10 mouse cellular contexts compared by ENCODE assay signal in genomic region chr1:90969347-90969784, GRCm38 (mm10). TPM values are rescaled to one million over a fixed set of nuclear protein-coding genes. Genes with fewer than 3 reads are reported as not detected.
DNase-seq lines count a peak whose midpoint lies in the region; ATAC-seq and TF ChIP-seq lines count a peak whose summit lies in the region.
"Had no signal": no experiment of that assay in that cellular context is flagged by ENCODE, and none has a peak within 500 bp of the region (broad histone marks: within the 10 kb centered on the region; RNA-seq: fewer than 3 reads in every experiment).

TSS of gene Rab17 (minus strand) at chr1:90969661.

- DNase-seq in heart, adult 18-20 months, result no peak
- no peak for DNase-seq in limb, embryonic 14.5 days (ENCODE audit: low spot score)
- DNase-seq in left cerebral cortex, adult 8-10 months (ENCODE audit: low spot score in 2 of 2), result no peak
- DNase-seq in embryo, embryonic 9.5 days (ENCODE audit: extremely low spot score), result no peak
- DNase-seq: retina, postnatal 1 day had no signal

- no peak for TF ChIP-seq POLR2A in limb, embryonic 14.5 days (IDR thresholded peaks at IDR 0.05; ENCODE audit: borderline replicate concordance, extremely low read depth, insufficient read depth, insufficient read length)

- peak within 1 kb of the TSS; percentile 60 for H3K9ac ChIP-seq in heart, embryonic 16.5 days (ENCODE audit: low read length)
- H3K9ac ChIP-seq in intestine, embryonic 15.5 days, result peak within 1 kb of the TSS; percentile 33; the same call in 1 of the 2 replicates
- H3K9ac ChIP-seq in limb, embryonic 14.5 days (ENCODE audit: low read depth, low read length, severe bottlenecking), result 0 out of 2 replicates have a peak within 1 kb of the TSS, but pooled peaks have one; percentile 5

- no peak for ATAC-seq in heart, embryonic 16.5 days (replicated peaks; ENCODE audit: extremely low read depth, insufficient read depth, low FRiP score)
- ATAC-seq in intestine, embryonic 15.5 days, result peak; percentile 86
- ATAC-seq in limb, embryonic 14.5 days (ENCODE audit: low FRiP score, low read depth), result no peak
- 0 out of 2 replicates have a peak, but pooled peaks have one; percentile 7 for ATAC-seq in megakaryocyte progenitor cell, adult 5-6 weeks (replicated peaks; ENCODE audit: poor library complexity)
- no peak for ATAC-seq in frontal cortex, adult (ENCODE audit: low TSS enrichment)

- H3K27ac ChIP-seq in heart, embryonic 16.5 days (ENCODE audit: low read length), result no peak within 1 kb of the TSS
- H3K27ac ChIP-seq in intestine, embryonic 15.5 days, result peak within 1 kb of the TSS; percentile 80
- H3K27ac ChIP-seq in limb, embryonic 14.5 days (replicated peaks; ENCODE audit: low read depth, low read length), result no peak within 1 kb of the TSS
- H3K27ac ChIP-seq: midbrain, embryonic 10.5 days had no signal

- H3K4me1 ChIP-seq in heart, embryonic 16.5 days (ENCODE audit: control insufficient read depth, insufficient read depth, low read length), result peaks cover 45% of the 10 kb centered on the region
- peaks cover 23% of the 10 kb centered on the region for H3K4me1 ChIP-seq in intestine, embryonic 15.5 days (replicated peaks)
- H3K4me1 ChIP-seq in limb, embryonic 14.5 days (ENCODE audit: control insufficient read depth, insufficient read depth, low read length), result peaks cover 5% of the 10 kb centered on the region; the same call in 1 of the 2 replicates

- 35% methylated on average over 9 of the region's 9 CpGs for WGBS in heart, embryonic 16.5 days
- WGBS in intestine, embryonic 15.5 days, result 10% methylated on average over 9 of the region's 9 CpGs
- WGBS in limb, embryonic 14.5 days, result 13% methylated on average over 9 of the region's 9 CpGs

- H3K4me2 ChIP-seq in heart, embryonic 16.5 days (ENCODE audit: low read depth, low read length), result peak within 1 kb of the TSS; percentile 36
- H3K4me2 ChIP-seq in intestine, embryonic 15.5 days (replicated peaks), result peak within 1 kb of the TSS; percentile 50
- peak within 1 kb of the TSS; percentile 24; the same call in 1 of the 2 replicates for H3K4me2 ChIP-seq in limb, embryonic 14.5 days (replicated peaks; ENCODE audit: low read depth, low read length, severe bottlenecking)

- H3K36me3 ChIP-seq in heart, embryonic 16.5 days (ENCODE audit: control insufficient read depth, insufficient read depth), result no peaks in the 10 kb centered on the region
- no peaks in the 10 kb centered on the region for H3K36me3 ChIP-seq in intestine, embryonic 15.5 days
- no peaks in the 10 kb centered on the region for H3K36me3 ChIP-seq in limb, embryonic 14.5 days (ENCODE audit: control insufficient read depth, insufficient read depth, low read length)
- H3K36me3 ChIP-seq: midbrain, embryonic 10.5 days had no signal

- no peaks in the 10 kb centered on the region for H3K27me3 ChIP-seq in heart, embryonic 16.5 days (ENCODE audit: control insufficient read depth, insufficient read depth, low read length)
- H3K27me3 ChIP-seq in intestine, embryonic 15.5 days (replicated peaks), result no peaks in the 10 kb centered on the region
- H3K27me3 ChIP-seq in limb, embryonic 14.5 days (ENCODE audit: control insufficient read depth, insufficient read depth, low read length), result no peaks in the 10 kb centered on the region

- no peaks in the 10 kb centered on the region for H3K9me3 ChIP-seq in heart, embryonic 16.5 days (replicated peaks; ENCODE audit: control insufficient read depth, low read length)
- no peaks in the 10 kb centered on the region for H3K9me3 ChIP-seq in intestine, embryonic 15.5 days
- no peaks in the 10 kb centered on the region for H3K9me3 ChIP-seq in limb, embryonic 14.5 days (ENCODE audit: control insufficient read depth, low read length)
- H3K9me3 ChIP-seq: midbrain, embryonic 10.5 days had no signal

- peak within 1 kb of the TSS; percentile 10; the same call in 1 of the 2 replicates for H3K4me3 ChIP-seq in heart, embryonic 16.5 days (ENCODE audit: low read length)
- H3K4me3 ChIP-seq in intestine, embryonic 15.5 days (replicated peaks), result peak within 1 kb of the TSS; percentile 34
- H3K4me3 ChIP-seq in limb, embryonic 14.5 days (replicated peaks; ENCODE audit: low read length), result no peak within 1 kb of the TSS
- H3K4me3 ChIP-seq: midbrain, embryonic 10.5 days had no signal

RNA-seq across cellular contexts. Expression of gene Rab17, which starts in this region (rescaled TPM):
- polyA plus RNA-seq in heart, embryonic 16.5 days (2015; fragmentation: Nextera tagmentation; extraction: Ambion mirVana), result 3.8 and 4.6 TPM in 2 replicates
- 1 to 10 TPM; 2.4 to 2.9 TPM for total RNA-seq in heart, adult 18-20 months (2021)
- 35.2 and 41.0 TPM in 2 replicates for polyA plus RNA-seq in intestine, embryonic 15.5 days (2015; fragmentation: Nextera tagmentation; extraction: Ambion mirVana)
- polyA plus RNA-seq in limb, embryonic 14.5 days (2012; rRNA removed), result 0.76 and 0.78 TPM in 2 replicates
- polyA plus RNA-seq in limb, embryonic 14.5 days (2014; fragmentation: Nextera tagmentation; extraction: Ambion mirVana), result 1.0 and 1.6 TPM in 2 replicates
- total RNA-seq in megakaryocyte progenitor cell, adult 5-6 weeks (2015), result 0.69 and 1.0 TPM in 2 replicates
- total RNA-seq in megakaryocyte progenitor cell, adult 5-6 weeks (2017), result 2.3 and 3.0 TPM in 2 replicates
- under 1 TPM in 1 of 4 experiments, not detected in 3; 0.59 TPM for total RNA-seq in left cerebral cortex, adult 8-10 months (2022)
- polyA plus RNA-seq: midbrain, embryonic 10.5 days had no signal

Comparison
In these comparisons a context has a peak if more than half of its experiments do, and no peak if none do; other contexts are left out.
1. ATAC-seq: peak in intestine, embryonic 15.5 days (single experiment) and megakaryocyte progenitor cell, adult 5-6 weeks (single experiment); none in heart, embryonic 16.5 days (single experiment), limb, embryonic 14.5 days (single experiment) and frontal cortex, adult (single experiment).
2. H3K9ac ChIP-seq: peak in every context shown above with its lines; median percentile 60 in heart, embryonic 16.5 days; 33 in intestine, embryonic 15.5 days; 5 in limb, embryonic 14.5 days.
3. Peak in every context shown above with its lines, with median percentiles within 50 percentile points of each other: H3K4me2 ChIP-seq.